Mouse (Mus musculus) forebrain, embryonic 14.5 days (tissue): ENCODE measurements around the gene Gm3072. TPM values are rescaled to one million over a fixed set of nuclear protein-coding genes. Genes with fewer than 3 reads are reported as not detected.
"Not testable (repeated sequence)": the region's sequence is repeated elsewhere in the genome, so short reads cannot be mapped to it uniquely, and the experiment has no call there.

Experiments used
- ATAC-seq: fragments of 200-750 bp; cut with Nextera tagmentation; 2 replicates; pipeline ENCODE4 v1.8.0; 2017; ENCODE audit warnings: mild to moderate bottlenecking, moderate library complexity
- DNase-seq: peaks from one replicate; pipeline ENCODE4 v3.0.0-alpha.2; 2015; ENCODE audit warnings: low spot score
- H3K27ac ChIP-seq: fragments of 300-500 bp; sonication (generic); 2 replicates; pipeline ENCODE4 v1.5.1; 2014; ENCODE audit warnings: low read depth, mild to moderate bottlenecking, control low read depth, low read length, moderate library complexity
- H3K27me3 ChIP-seq: fragments of 300-500 bp; sonication (generic); replicated peaks from 2 replicates; pipeline ENCODE4 v1.6.1; 2014; ENCODE audit warnings: low read length, control low read depth, mixed read lengths; ENCODE audit not compliant: control insufficient read depth, insufficient read depth
- H3K36me3 ChIP-seq: fragments of 300-500 bp; sonication (generic); 2 replicates; pipeline ENCODE4 v1.6.1; 2014; ENCODE audit warnings: low read length, control low read depth; ENCODE audit not compliant: control insufficient read depth, insufficient read depth
- H3K4me1 ChIP-seq: fragments of 300-500 bp; sonication (generic); 2 replicates; pipeline ENCODE4 v1.6.1; 2014; ENCODE audit warnings: antibody characterized with exemption, low read length, control low read depth; ENCODE audit not compliant: control insufficient read depth, insufficient read depth
- H3K4me2 ChIP-seq: fragments of 300-500 bp; sonication (generic); 2 replicates; pipeline ENCODE4 v1.6.1; 2014; ENCODE audit warnings: mild to moderate bottlenecking, control low read depth, low read length
- H3K4me3 ChIP-seq: fragments of 300-500 bp; sonication (generic); 2 replicates; pipeline ENCODE4 v1.5.1; 2014; ENCODE audit warnings: low read depth, low read length, control low read depth
- H3K9ac ChIP-seq: fragments of 300-500 bp; sonication (generic); 2 replicates; pipeline ENCODE4 v1.6.1; 2014; ENCODE audit warnings: mild to moderate bottlenecking, low read length, control low read depth, moderate library complexity
- H3K9me3 ChIP-seq: fragments of 300-500 bp; sonication (generic); replicated peaks from 2 replicates; pipeline ENCODE4 v1.6.1; 2016; ENCODE audit warnings: low read length, control low read depth, mixed read lengths; ENCODE audit not compliant: control insufficient read depth
- WGBS: fragments of 180-500 bp; shearing (Covaris S2); extraction: QIAGEN DNeasy Blood & Tissue Kit; methylation state at CpG from one replicate; pipeline ENCODE4 v1.1.7; 2014; 5-methylcytosine and 5-hydroxymethylcytosine counted together
- polyA plus RNA-seq: library from polyadenylated mRNA; unstranded; fragments of >200 nt; fragmentation: Nextera tagmentation; extraction: Ambion mirVana; gene quantifications from 2 replicates; pipeline ENCODE4 v1.2.1, GENCODE M21; 2014

Gene Gm3072
- polyA plus RNA-seq, result not detected in 2 replicates

- not testable (repeated sequence) for H3K36me3 ChIP-seq, H3K4me1 ChIP-seq, H3K4me2 ChIP-seq, H3K27ac ChIP-seq, H3K9me3 ChIP-seq, H3K27me3 ChIP-seq, ATAC-seq, H3K9ac ChIP-seq, H3K4me3 ChIP-seq, DNase-seq
- 83% methylated on average over 1 of the region's 2 CpGs for WGBS
These were observed at the start of gene Gm3072 for GRCm38 (mm10) chr14:41624512-41624911. TSS of gene Gm3072 (minus strand) at chr14:41624612.

GRCm38 (mm10) chr14:41648176-41648575 lies 23.8 kb upstream of the Gm3072 start:
- 90% methylated on average over 2 of the region's 2 CpGs for WGBS
- not testable (repeated sequence) for H3K4me1 ChIP-seq, H3K4me2 ChIP-seq, DNase-seq, H3K27ac ChIP-seq, H3K36me3 ChIP-seq, H3K9ac ChIP-seq, ATAC-seq, H3K27me3 ChIP-seq, H3K4me3 ChIP-seq, H3K9me3 ChIP-seq

- H3K4me3 ChIP-seq, DNase-seq, H3K36me3 ChIP-seq, H3K9ac ChIP-seq, ATAC-seq, H3K27me3 ChIP-seq, H3K4me1 ChIP-seq, H3K4me2 ChIP-seq, H3K9me3 ChIP-seq, H3K27ac ChIP-seq: not testable (repeated sequence)
- no CpG with 5 or more reads among the region's 1 CpGs for WGBS
These were observed 22.0 kb upstream of the Gm3072 start, which contains the start of gene Gm3676 for GRCm38 (mm10) chr14:41646387-41646786. TSS of gene Gm3676 (minus strand) at chr14:41646487.

- not testable (repeated sequence) for ATAC-seq, H3K4me1 ChIP-seq, H3K9ac ChIP-seq, H3K4me3 ChIP-seq, H3K36me3 ChIP-seq, H3K4me2 ChIP-seq, H3K9me3 ChIP-seq, H3K27me3 ChIP-seq, H3K27ac ChIP-seq, DNase-seq
- 92% methylated on average over 9 of the region's 11 CpGs for WGBS
These were observed 5.7 kb upstream of the Gm3072 start for GRCm38 (mm10) chr14:41630144-41630543.

- not testable (repeated sequence) for H3K36me3 ChIP-seq, DNase-seq, H3K27me3 ChIP-seq, H3K9me3 ChIP-seq, H3K4me2 ChIP-seq, ATAC-seq, H3K9ac ChIP-seq, H3K4me3 ChIP-seq, H3K4me1 ChIP-seq, H3K27ac ChIP-seq
- WGBS, result 91% methylated on average over 4 of the region's 5 CpGs
These were observed 1.9 kb downstream of the Gm3072 start for GRCm38 (mm10) chr14:41622535-41622934.

- not testable (repeated sequence) for H3K4me2 ChIP-seq, H3K9me3 ChIP-seq, H3K36me3 ChIP-seq, H3K27ac ChIP-seq, H3K9ac ChIP-seq, ATAC-seq, DNase-seq, H3K4me1 ChIP-seq, H3K27me3 ChIP-seq, H3K4me3 ChIP-seq
- 72% methylated on average over 1 of the region's 1 CpGs for WGBS
These were observed 13.7 kb downstream of the Gm3072 start for GRCm38 (mm10) chr14:41610690-41611089.

GRCm38 (mm10) chr14:41600935-41601334 lies 23.5 kb downstream of the Gm3072 start:
- not testable (repeated sequence) for H3K27me3 ChIP-seq, H3K4me1 ChIP-seq, ATAC-seq, H3K4me2 ChIP-seq, H3K36me3 ChIP-seq, H3K4me3 ChIP-seq, H3K9ac ChIP-seq, DNase-seq, H3K27ac ChIP-seq, H3K9me3 ChIP-seq
- 93% methylated on average over 15 of the region's 15 CpGs for WGBS

- not testable (repeated sequence) for H3K36me3 ChIP-seq, H3K27ac ChIP-seq, H3K4me3 ChIP-seq, ATAC-seq, DNase-seq, H3K9me3 ChIP-seq, H3K9ac ChIP-seq, H3K4me2 ChIP-seq, H3K27me3 ChIP-seq, H3K4me1 ChIP-seq
- WGBS, result 63% methylated on average over 1 of the region's 1 CpGs
These were observed 38.1 kb downstream of the Gm3072 start for GRCm38 (mm10) chr14:41586346-41586745.

GRCm38 (mm10) chr14:41572911-41573310 lies 51.5 kb downstream of the Gm3072 start, which contains the start of gene 1700049E17Rik2:
TSS of gene 1700049E17Rik2 (plus strand) at chr14:41573211.
- H3K4me3 ChIP-seq, H3K27ac ChIP-seq, DNase-seq, H3K9ac ChIP-seq, H3K36me3 ChIP-seq, H3K9me3 ChIP-seq, H3K4me2 ChIP-seq, H3K27me3 ChIP-seq, ATAC-seq, H3K4me1 ChIP-seq: not testable (repeated sequence)
- WGBS, result no CpG with 5 or more reads among the region's 1 CpGs
